Comparison of ENCODE assay signal across 20 mouse cellular contexts in genomic region chrX:141439423-141439822, GRCm38 (mm10). TPM values are rescaled to one million over a fixed set of nuclear protein-coding genes. Genes with fewer than 3 reads are reported as not detected.
DNase-seq lines count a peak whose midpoint lies in the region; ATAC-seq and TF ChIP-seq lines count a peak whose summit lies in the region.
"Had no signal": no experiment of that assay in that cellular context is flagged by ENCODE, and none has a peak within 500 bp of the region (broad histone marks: within the 10 kb centered on the region; RNA-seq: fewer than 3 reads in every experiment).

No protein-coding gene starts in this region.

- no peak overlapping the region for H3ac ChIP-seq in myocyte (ENCODE audit: control insufficient read depth, insufficient read length)

- ATAC-seq in stomach, embryonic 15.5 days (ENCODE audit: insufficient read depth, low FRiP score, low read depth) = 0 out of 2 replicates have a peak, but pooled peaks have one; percentile 31
- ATAC-seq in stomach, postnatal 0 days (ENCODE audit: low FRiP score, low TSS enrichment) = no peak
- ATAC-seq in midbrain, embryonic 16.5 days = no peak
- ATAC-seq: liver, postnatal 0 days had no signal

- no peaks in the 10 kb centered on the region for H3K9me3 ChIP-seq in stomach, embryonic 15.5 days
- H3K9me3 ChIP-seq in stomach, postnatal 0 days (ENCODE audit: control insufficient read depth, low read length) = no peaks in the 10 kb centered on the region
- H3K9me3 ChIP-seq in midbrain, embryonic 16.5 days (replicated peaks; ENCODE audit: control insufficient read depth, low read length, poor library complexity, severe bottlenecking) = no peaks in the 10 kb centered on the region
- H3K9me3 ChIP-seq: heart, embryonic 13.5 days; hindbrain, embryonic 13.5 days; limb, embryonic 10.5 days had no signal

- H3K4me2 ChIP-seq in stomach, embryonic 15.5 days = no peak overlapping the region
- no peak overlapping the region for H3K4me2 ChIP-seq in stomach, postnatal 0 days (replicated peaks; ENCODE audit: low read depth)
- H3K4me2 ChIP-seq in myocyte (ENCODE audit: low read depth) = peak overlapping the region; percentile 38
- no peak overlapping the region for H3K4me2 ChIP-seq in midbrain, embryonic 16.5 days (ENCODE audit: low read length)
- H3K4me2 ChIP-seq: heart, embryonic 13.5 days; hindbrain, embryonic 13.5 days had no signal

- no peak overlapping the region for H3K4me3 ChIP-seq in stomach, embryonic 15.5 days (replicated peaks)
- no peak overlapping the region for H3K4me3 ChIP-seq in stomach, postnatal 0 days (ENCODE audit: low read depth, low read length)
- no peak overlapping the region for H3K4me3 ChIP-seq in myocyte
- H3K4me3 ChIP-seq in midbrain, embryonic 16.5 days (ENCODE audit: low read depth, low read length) = no peak overlapping the region
- H3K4me3 ChIP-seq: heart, embryonic 13.5 days; hindbrain, embryonic 13.5 days; limb, embryonic 10.5 days had no signal

- no peaks in the 10 kb centered on the region for H3K27me3 ChIP-seq in stomach, embryonic 15.5 days (replicated peaks)
- H3K27me3 ChIP-seq in stomach, postnatal 0 days (ENCODE audit: control insufficient read depth, insufficient read depth, low read length) = no peaks in the 10 kb centered on the region
- no peaks in the 10 kb centered on the region for H3K27me3 ChIP-seq in myocyte (ENCODE audit: control insufficient read depth, insufficient read depth, insufficient read length)
- H3K27me3 ChIP-seq in midbrain, embryonic 16.5 days (ENCODE audit: control insufficient read depth, insufficient read depth, low read depth, low read length) = no peaks in the 10 kb centered on the region; the same call in 1 of the 2 replicates
- H3K27me3 ChIP-seq: heart, embryonic 13.5 days had no signal

- no peaks in the 10 kb centered on the region for H3K79me2 ChIP-seq in myocyte (ENCODE audit: control insufficient read depth, insufficient read depth)

- no peak overlapping the region for H3K27ac ChIP-seq in stomach, embryonic 15.5 days
- H3K27ac ChIP-seq in stomach, postnatal 0 days (replicated peaks) = no peak overlapping the region
- H3K27ac ChIP-seq in midbrain, embryonic 16.5 days (ENCODE audit: low read length) = no peak overlapping the region
- H3K27ac ChIP-seq: heart, embryonic 13.5 days; hindbrain, embryonic 13.5 days; limb, embryonic 10.5 days had no signal

- 45% methylated on average over 2 of the region's 2 CpGs for WGBS in stomach, embryonic 15.5 days
- WGBS in stomach, postnatal 0 days = 31% methylated on average over 2 of the region's 2 CpGs
- 76% methylated on average over 2 of the region's 2 CpGs for WGBS in midbrain, embryonic 16.5 days

- no peaks in the 10 kb centered on the region for H3K4me1 ChIP-seq in stomach, embryonic 15.5 days
- no peaks in the 10 kb centered on the region for H3K4me1 ChIP-seq in stomach, postnatal 0 days (replicated peaks; ENCODE audit: control insufficient read depth, insufficient read depth)
- H3K4me1 ChIP-seq in midbrain, embryonic 16.5 days (ENCODE audit: control insufficient read depth, insufficient read depth, low read length) = no peaks in the 10 kb centered on the region
- H3K4me1 ChIP-seq: hindbrain, embryonic 13.5 days; limb, embryonic 10.5 days had no signal

- TF ChIP-seq CTCF in stomach, postnatal 0 days (IDR thresholded peaks at IDR 0.05; ENCODE audit: low read depth) = no peak

- TF ChIP-seq POLR2A in myocyte (IDR thresholded peaks at IDR 0.05; ENCODE audit: insufficient read length, low read depth) = no peak

- H3K36me3 ChIP-seq in stomach, embryonic 15.5 days = no peaks in the 10 kb centered on the region
- no peaks in the 10 kb centered on the region for H3K36me3 ChIP-seq in stomach, postnatal 0 days (ENCODE audit: control insufficient read depth, insufficient read depth, low read length)
- no peaks in the 10 kb centered on the region for H3K36me3 ChIP-seq in myocyte (ENCODE audit: control insufficient read depth, insufficient read depth)
- H3K36me3 ChIP-seq in midbrain, embryonic 16.5 days (ENCODE audit: control insufficient read depth, insufficient read depth, low read length) = no peaks in the 10 kb centered on the region
- H3K36me3 ChIP-seq: heart, embryonic 13.5 days; hindbrain, embryonic 13.5 days; limb, embryonic 10.5 days had no signal

- H3K9ac ChIP-seq in stomach, embryonic 15.5 days = no peak overlapping the region
- H3K9ac ChIP-seq in stomach, postnatal 0 days (ENCODE audit: low read length) = no peak overlapping the region
- H3K9ac ChIP-seq in midbrain, embryonic 16.5 days (ENCODE audit: low read depth, low read length) = no peak overlapping the region
- H3K9ac ChIP-seq: heart, embryonic 13.5 days; hindbrain, embryonic 13.5 days; liver, postnatal 0 days had no signal

- no peak for TF ChIP-seq EP300 in stomach, postnatal 0 days (optimal IDR thresholded peaks at IDR 0.05)

- DNase-seq in adrenal gland, adult (ENCODE audit: inconsistent age in 2 of 2, low spot score in 1 of 2) = peak; percentile 11 to 68
- DNase-seq in adrenal gland, adult 18-20 months (ENCODE audit: low spot score in 2 of 2) = no peak
- DNase-seq in stomach, postnatal 0 days (ENCODE audit: low spot score) = no peak
- peak; percentile 6 for DNase-seq in adrenal gland, postnatal 10 days
- no peak for DNase-seq in embryo, embryonic 10 days (ENCODE audit: low spot score)
- DNase-seq: cerebellum, adult 11 months; cerebellum, postnatal 10 days; embryo, embryonic 11 days; kidney, adult 9 months; kidney, postnatal 36 days; liver, postnatal 0 days; lung, postnatal 4 days; thymus, postnatal 14 days had no signal

TF ChIP-seq in myocyte, 11 proteins besides CTCF, POLR2A, EP300 and RAD21:
- TF ChIP-seq CEBPB (IDR thresholded peaks at IDR 0.05; ENCODE audit: insufficient read depth, poor library complexity, severe bottlenecking) (peak; percentile 73), TCF3 (IDR thresholded peaks at IDR 0.05; ENCODE audit: insufficient read length, low read depth) (no peak)
TF ChIP-seq in myocyte: peak in this region for 1.

RNA-seq across cellular contexts. Expression of gene Col4a6, which starts 34.5 kb away (rescaled TPM):
- 1 to 10 TPM in 1 of 2 experiments, under 1 TPM in 1; 0.93 to 1.1 TPM for total RNA-seq in adrenal gland, adult 18-20 months (2021)
- polyA plus RNA-seq in stomach, embryonic 15.5 days (2015; fragmentation: Nextera tagmentation; extraction: Ambion mirVana) = 6.8 and 7.6 TPM in 2 replicates
- 5.9 and 7.2 TPM in 2 replicates for polyA plus RNA-seq in stomach, postnatal 0 days (2015; fragmentation: Nextera tagmentation; extraction: Ambion mirVana)
- 1 to 10 TPM; 3.9 to 5.7 TPM for total RNA-seq in adrenal gland, postnatal 10 days (2021)
- 0.01 TPM for polyA plus RNA-seq in myocyte (2012; fragmentation: generic; extraction: Trizol)
- 2.2 TPM in 2 replicates for polyA plus RNA-seq in midbrain, embryonic 16.5 days (2015; fragmentation: Nextera tagmentation; extraction: Ambion mirVana)
- total RNA-seq: granulocyte monocyte progenitor cell, adult 5-6 weeks had no signal

RNA-seq across cellular contexts. Expression of gene Col4a5, which starts 35.8 kb away (rescaled TPM):
- 1 to 10 TPM; 4.0 to 6.8 TPM for total RNA-seq in adrenal gland, adult 18-20 months (2021)
- polyA plus RNA-seq in stomach, embryonic 15.5 days (2015; fragmentation: Nextera tagmentation; extraction: Ambion mirVana) = 27.7 and 29.5 TPM in 2 replicates
- 24.9 and 29.7 TPM in 2 replicates for polyA plus RNA-seq in stomach, postnatal 0 days (2015; fragmentation: Nextera tagmentation; extraction: Ambion mirVana)
- total RNA-seq in adrenal gland, postnatal 10 days (2021) = 10 to 100 TPM; 29.8 to 33.4 TPM
- polyA plus RNA-seq in myocyte (2012; fragmentation: generic; extraction: Trizol) = 10.1 TPM
- polyA plus RNA-seq in midbrain, embryonic 16.5 days (2015; fragmentation: Nextera tagmentation; extraction: Ambion mirVana) = 6.9 and 7.0 TPM in 2 replicates
- total RNA-seq: granulocyte monocyte progenitor cell, adult 5-6 weeks had no signal

Comparison
In these comparisons a context has a peak if more than half of its experiments do, and no peak if none do; other contexts are left out.
1. DNase-seq: peak in adrenal gland, adult (2 of 2) and adrenal gland, postnatal 10 days (single experiment); none in adrenal gland, adult 18-20 months (0 of 2), stomach, postnatal 0 days (single experiment) and embryo, embryonic 10 days (single experiment).